Mouse (Mus musculus): ENCODE measurements at regions not wholly inside any gene's neighbourhood (a gene's known extent, or its start where the extent isn't known, plus 50 kb on each side); places are given as distances from the start of the nearest gene placed in this dataset.
A peak's percentile ranks its signal among the peaks of the same experiment; 100 is the strongest.
"Not testable (repeated sequence)": the region's sequence is repeated elsewhere in the genome, so short reads cannot be mapped to it uniquely, and the experiment has no call there.

DNA sequence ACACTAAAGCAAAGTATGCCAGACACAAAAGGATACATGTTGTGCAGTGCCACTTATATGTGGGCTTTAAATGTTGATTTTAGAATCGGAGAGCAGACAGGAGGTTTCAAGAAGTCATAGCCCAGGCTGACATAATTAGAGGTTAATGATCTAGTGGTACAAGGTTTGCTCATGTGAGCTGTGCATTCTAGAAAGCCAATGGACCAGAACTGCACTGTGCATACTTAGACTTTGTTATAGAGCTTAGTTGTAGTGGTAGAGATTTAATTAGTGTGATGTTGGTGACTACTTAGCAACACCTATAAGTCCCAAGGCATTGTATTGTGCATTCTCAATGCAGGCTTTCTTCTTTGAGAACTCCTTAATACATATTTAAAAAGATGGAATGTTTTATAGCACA, 369.6 kb downstream of the Dok5 start:
- Histone ChIP-seq H3K9ac (no peak overlapping the region), H3K27me3 (no peaks in the 10 kb centered on the region), H3K9me3 (no peaks in the 10 kb centered on the region), H3K4me2 (no peak overlapping the region), H3K4me1 (replicated peaks) (peaks cover 9% of the 10 kb centered on the region; the same call in 1 of the 2 replicates), H3K36me3 (no peaks in the 10 kb centered on the region), H3K27ac (replicated peaks) (no peak overlapping the region), H3K4me3 (no peak overlapping the region)
- 97% methylated on average over 1 of the region's 1 CpGs for whole genome bisulfite sequencing
- ATAC-seq (ENCODE audit: low read depth): no peak

GRCm38 (mm10) chr2:171120033-171120802, 388.6 kb downstream of the Dok5 start:
- ATAC-seq (ENCODE audit: low read depth); H3K4me2 ChIP-seq; H3K4me1 ChIP-seq (replicated peaks); H3K27me3 ChIP-seq; H3K9me3 ChIP-seq; H3K9ac ChIP-seq; H3K4me3 ChIP-seq; H3K36me3 ChIP-seq; H3K27ac ChIP-seq (replicated peaks): not testable (repeated sequence)
- 88% methylated on average over 18 of the region's 19 CpGs for WGBS

- H3K4me3 ChIP-seq: no peak overlapping the region
- peak; percentile 27; the same call in 1 of the 2 replicates for ATAC-seq (ENCODE audit: low read depth)
- peak overlapping the region; percentile 47 for H3K27ac ChIP-seq (replicated peaks)
- H3K9me3 ChIP-seq: no peaks in the 10 kb centered on the region
- no peaks in the 10 kb centered on the region for H3K36me3 ChIP-seq
- peaks cover 6% of the 10 kb centered on the region; the same call in 1 of the 2 replicates for H3K4me1 ChIP-seq (replicated peaks)
- no peak overlapping the region for H3K9ac ChIP-seq
- no peaks in the 10 kb centered on the region for H3K27me3 ChIP-seq
- 40% methylated on average over 4 of the region's 4 CpGs for WGBS
- no peak overlapping the region for H3K4me2 ChIP-seq
These were observed 403.2 kb downstream of the Dok5 start for GRCm38 (mm10) chr2:171134794-171135193.
